In the genomic region with DNA sequence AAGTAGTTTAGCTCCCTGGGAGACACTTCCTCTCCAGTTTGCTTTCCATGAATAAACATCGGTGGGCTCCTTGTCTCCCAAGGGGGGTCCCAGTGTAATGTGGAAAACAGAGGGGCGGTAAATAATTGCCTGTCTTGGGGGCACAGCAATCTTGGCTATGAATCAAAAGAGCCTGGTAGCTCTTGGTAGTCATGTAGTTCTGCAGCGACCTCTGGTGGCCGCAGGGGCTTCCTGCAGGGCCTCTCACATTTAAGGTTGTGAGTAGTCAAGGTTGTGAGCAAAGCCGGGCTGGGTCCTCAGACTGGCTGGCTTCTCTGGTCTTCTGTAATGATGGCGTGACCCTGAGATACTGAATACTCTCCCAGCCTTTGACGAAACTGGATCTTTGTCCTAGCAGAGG, we compare ENCODE assay signal across 9 mouse cellular contexts. TPM values are rescaled to one million over a fixed set of nuclear protein-coding genes. Genes with fewer than 3 reads are reported as not detected.
DNase-seq lines count a peak whose midpoint lies in the region; ATAC-seq and TF ChIP-seq lines count a peak whose summit lies in the region.
"Had no signal": no experiment of that assay in that cellular context is flagged by ENCODE, and none has a peak within 500 bp of the region (broad histone marks: within the 10 kb centered on the region; RNA-seq: fewer than 3 reads in every experiment).

No protein-coding gene starts in this region.

- intact Hi-C loops in left cerebral cortex, postnatal 25 days (cut with DNase I) = loop anchor here (2.0 kb wide), 1 partner anchor 72 kb away; no protein-coding TSS in a partner anchor

- no peaks in the 10 kb centered on the region for H3K27me3 ChIP-seq in midbrain, embryonic 10.5 days (ENCODE audit: low read depth, poor library complexity, severe bottlenecking)
- no peaks in the 10 kb centered on the region for H3K27me3 ChIP-seq in midbrain, embryonic 15.5 days (replicated peaks)
- no peaks in the 10 kb centered on the region for H3K27me3 ChIP-seq in intestine, embryonic 14.5 days (replicated peaks; ENCODE audit: control insufficient read depth, insufficient read depth, low read length)
- H3K27me3 ChIP-seq in testis, adult 2 months (ENCODE audit: control insufficient read depth, insufficient read depth, low read length) = no peaks in the 10 kb centered on the region
- H3K27me3 ChIP-seq: embryonic facial prominence, embryonic 13.5 days had no signal

- TF ChIP-seq CTCF in testis, adult 2 months (IDR thresholded peaks at IDR 0.05; ENCODE audit: control insufficient read depth, insufficient read depth, insufficient replicate concordance, low read depth, low read length) = peak; percentile 81

- peak; percentile 78 for DNase-seq in midbrain, embryonic 10.5 days (ENCODE audit: low spot score)
- DNase-seq in cerebellum, adult 9-11 months = peak; percentile 52
- peak; percentile 48 to 63 for DNase-seq in frontal cortex, postnatal 25 days (ENCODE audit: low spot score in 2 of 2)
- peak; percentile 94 for DNase-seq in intestine, embryonic 14.5 days (ENCODE audit: low spot score)
- peak; percentile 68 to 74 for DNase-seq in left cerebral cortex, postnatal 25 days (ENCODE audit: low spot score in 2 of 2)
- peak; percentile 34 for DNase-seq in naive thymus-derived CD4-positive, alpha-beta T cell, adult 2 months (ENCODE audit: low read depth)

- H3K9me3 ChIP-seq in midbrain, embryonic 10.5 days (replicated peaks) = no peaks in the 10 kb centered on the region
- no peaks in the 10 kb centered on the region for H3K9me3 ChIP-seq in midbrain, embryonic 15.5 days
- no peaks in the 10 kb centered on the region for H3K9me3 ChIP-seq in intestine, embryonic 14.5 days (ENCODE audit: control insufficient read depth, low read length)
- H3K9me3 ChIP-seq: embryonic facial prominence, embryonic 13.5 days had no signal

- peaks cover 90% of the 10 kb centered on the region for H3K36me3 ChIP-seq in midbrain, embryonic 10.5 days
- H3K36me3 ChIP-seq in midbrain, embryonic 15.5 days (replicated peaks) = no peaks in the 10 kb centered on the region
- peaks cover 55% of the 10 kb centered on the region for H3K36me3 ChIP-seq in intestine, embryonic 14.5 days (ENCODE audit: control insufficient read depth, insufficient read depth, low read length)
- H3K36me3 ChIP-seq in testis, adult 2 months (ENCODE audit: control insufficient read depth, insufficient read depth, low read length) = no peaks in the 10 kb centered on the region

- ATAC-seq in midbrain, embryonic 15.5 days (replicated peaks) = no peak; the same call in 1 of the 2 replicates
- peak; percentile 58 for ATAC-seq in intestine, embryonic 14.5 days (replicated peaks; ENCODE audit: low FRiP score, low TSS enrichment, low read depth)

- H3K27ac ChIP-seq in midbrain, embryonic 10.5 days (replicated peaks) = no peak overlapping the region
- H3K27ac ChIP-seq in midbrain, embryonic 15.5 days = no peak overlapping the region
- no peak overlapping the region for H3K27ac ChIP-seq in intestine, embryonic 14.5 days (ENCODE audit: low read depth)
- no peak overlapping the region for H3K27ac ChIP-seq in testis, adult 2 months (ENCODE audit: control insufficient read depth, insufficient read depth, low read depth, low read length)

- no peak overlapping the region for H3K9ac ChIP-seq in midbrain, embryonic 15.5 days
- no peak overlapping the region for H3K9ac ChIP-seq in intestine, embryonic 14.5 days (ENCODE audit: low read length)
- H3K9ac ChIP-seq: embryonic facial prominence, embryonic 13.5 days had no signal

- H3K4me1 ChIP-seq in midbrain, embryonic 10.5 days = peaks cover 4% of the 10 kb centered on the region; the same call in 1 of the 2 replicates
- 0 out of 2 replicates have a peak, but pooled peaks cover 5% of the 10 kb centered on the region for H3K4me1 ChIP-seq in midbrain, embryonic 15.5 days
- H3K4me1 ChIP-seq in intestine, embryonic 14.5 days (replicated peaks; ENCODE audit: control insufficient read depth, insufficient read depth, low read length) = no peaks in the 10 kb centered on the region
- no peaks in the 10 kb centered on the region for H3K4me1 ChIP-seq in testis, adult 2 months (ENCODE audit: control insufficient read depth, insufficient read depth, low read length)
- H3K4me1 ChIP-seq: embryonic facial prominence, embryonic 13.5 days had no signal

- WGBS in midbrain, embryonic 10.5 days = 38% methylated on average over 7 of the region's 7 CpGs
- 28% methylated on average over 7 of the region's 7 CpGs for WGBS in midbrain, embryonic 15.5 days
- WGBS in intestine, embryonic 14.5 days = 24% methylated on average over 7 of the region's 7 CpGs

- TF ChIP-seq POLR2A in testis, adult 2 months (IDR thresholded peaks at IDR 0.05; ENCODE audit: control insufficient read depth, low read depth, low read length) = no peak

- no peak overlapping the region for H3K4me3 ChIP-seq in midbrain, embryonic 10.5 days
- no peak overlapping the region for H3K4me3 ChIP-seq in midbrain, embryonic 15.5 days
- no peak overlapping the region for H3K4me3 ChIP-seq in intestine, embryonic 14.5 days (ENCODE audit: low read depth, low read length)
- no peak overlapping the region for H3K4me3 ChIP-seq in testis, adult 2 months (ENCODE audit: control insufficient read depth, low read depth, low read length)
- H3K4me3 ChIP-seq: embryonic facial prominence, embryonic 13.5 days had no signal

- H3K4me2 ChIP-seq in midbrain, embryonic 15.5 days = no peak overlapping the region
- H3K4me2 ChIP-seq in intestine, embryonic 14.5 days (ENCODE audit: low read length) = no peak overlapping the region
- H3K4me2 ChIP-seq: embryonic facial prominence, embryonic 13.5 days had no signal

RNA-seq across cellular contexts. Expression of gene Dzip1l, which starts 33.1 kb away (rescaled TPM):
- 26.3 and 27.9 TPM in 2 replicates for polyA plus RNA-seq in midbrain, embryonic 10.5 days (2016; fragmentation: Nextera tagmentation; extraction: Ambion mirVana)
- 8.8 and 10.8 TPM in 2 replicates for polyA plus RNA-seq in midbrain, embryonic 15.5 days (2015; fragmentation: Nextera tagmentation; extraction: Ambion mirVana)
- 14.3 and 15.1 TPM in 2 replicates for polyA plus RNA-seq in intestine, embryonic 14.5 days (2014; fragmentation: Nextera tagmentation; extraction: Ambion mirVana)
- total RNA-seq in left cerebral cortex, postnatal 25 days (2021) = 10 to 100 TPM; 21.2 to 27.7 TPM
- polyA plus RNA-seq in testis, adult 2 months (2012; rRNA removed) = 0.54 and 0.69 TPM in 2 replicates

RNA-seq across cellular contexts. Expression of gene A4gnt, which starts 50.1 kb away (rescaled TPM):
- not detected in 2 replicates for polyA plus RNA-seq in midbrain, embryonic 10.5 days (2016; fragmentation: Nextera tagmentation; extraction: Ambion mirVana)
- not detected in 2 replicates for polyA plus RNA-seq in midbrain, embryonic 15.5 days (2015; fragmentation: Nextera tagmentation; extraction: Ambion mirVana)
- 0.08 and 0.12 TPM in 2 replicates for polyA plus RNA-seq in intestine, embryonic 14.5 days (2014; fragmentation: Nextera tagmentation; extraction: Ambion mirVana)
- total RNA-seq in left cerebral cortex, postnatal 25 days (2021) = under 1 TPM; 0.23 to 0.32 TPM
- not detected in 2 replicates for polyA plus RNA-seq in testis, adult 2 months (2012; rRNA removed)
- polyA plus RNA-seq: embryonic facial prominence, embryonic 13.5 days had no signal

RNA-seq across cellular contexts. Expression of gene Cldn18, which starts 54.7 kb away (rescaled TPM):
- polyA plus RNA-seq in midbrain, embryonic 10.5 days (2016; fragmentation: Nextera tagmentation; extraction: Ambion mirVana) = not detected in 2 replicates
- polyA plus RNA-seq in midbrain, embryonic 15.5 days (2015; fragmentation: Nextera tagmentation; extraction: Ambion mirVana) = not detected in 2 replicates
- polyA plus RNA-seq in intestine, embryonic 14.5 days (2014; fragmentation: Nextera tagmentation; extraction: Ambion mirVana) = 3.5 and 5.1 TPM in 2 replicates
- not detected for total RNA-seq in left cerebral cortex, postnatal 25 days (2021)
- polyA plus RNA-seq in testis, adult 2 months (2012; rRNA removed) = 0.04 TPM in 1 of 2 replicates, not detected in the other

Comparison
In these comparisons a context has a peak if more than half of its experiments do, and no peak if none do; other contexts are left out.
1. DNase-seq: peak in every context shown above with its lines; median percentile 94 in intestine, embryonic 14.5 days; 78 in midbrain, embryonic 10.5 days; 71 in left cerebral cortex, postnatal 25 days; 56 in frontal cortex, postnatal 25 days; 52 in cerebellum, adult 9-11 months; 34 in naive thymus-derived CD4-positive, alpha-beta T cell, adult 2 months.